Mouse (Mus musculus): ENCODE measurements around the gene Smok2b. TPM values are rescaled to one million over a fixed set of nuclear protein-coding genes. Genes with fewer than 3 reads are reported as not detected.

The Smok2b gene
- polyA plus RNA-seq, 1 experiment from 2014 or later: not detected

Other genes with a start within 250 kb of the Smok2b start
- 96.5 and 117 TPM in 2 replicates for gene Wtap, start 236.1 kb upstream of the Smok2b start, polyA plus RNA-seq (2016; fragmentation: Nextera tagmentation; extraction: Ambion mirVana)
- gene Sod2, start 223.4 kb upstream of the Smok2b start, polyA plus RNA-seq (2016; fragmentation: Nextera tagmentation; extraction: Ambion mirVana): 125 and 129 TPM in 2 replicates
- not detected in 2 replicates for gene Gpr31b, start 178.0 kb upstream of the Smok2b start, polyA plus RNA-seq (2016; fragmentation: Nextera tagmentation; extraction: Ambion mirVana)
- gene Tcp10b, start 169.2 kb upstream of the Smok2b start, polyA plus RNA-seq (2016; fragmentation: Nextera tagmentation; extraction: Ambion mirVana): not detected in 2 replicates
- not detected in 2 replicates for gene Unc93a, start 98.4 kb upstream of the Smok2b start, polyA plus RNA-seq (2016; fragmentation: Nextera tagmentation; extraction: Ambion mirVana)
- not detected in 2 replicates for gene Smok2a, start 9.1 kb upstream of the Smok2b start, polyA plus RNA-seq (2016; fragmentation: Nextera tagmentation; extraction: Ambion mirVana)
- gene Tcp10c, start 124.3 kb downstream of the Smok2b start, polyA plus RNA-seq (2016; fragmentation: Nextera tagmentation; extraction: Ambion mirVana): not detected in 2 replicates

Measured in neural tube, embryonic 12.5 days (tissue).